In genomic region chr10:83865929-83866328, GRCm38 (mm10) we compare ENCODE assay signal across 10 mouse cellular contexts.
DNase-seq lines count a peak whose midpoint lies in the region; ATAC-seq and TF ChIP-seq lines count a peak whose summit lies in the region.
"Had no signal": no experiment of that assay in that cellular context is flagged by ENCODE, and none has a peak within 500 bp of the region (broad histone marks: within the 10 kb centered on the region; RNA-seq: fewer than 3 reads in every experiment).

No protein-coding gene starts in this region.

- no peak overlapping the region for H3K4me3 ChIP-seq in heart, postnatal 0 days (ENCODE audit: low read depth, low read length)

- H3K9me3 ChIP-seq in heart, postnatal 0 days (replicated peaks; ENCODE audit: control insufficient read depth, low read length), result no peaks in the 10 kb centered on the region

- peak; percentile 64; the same call in 1 of the 2 replicates for ATAC-seq in heart, postnatal 0 days (ENCODE audit: insufficient read depth, low read depth)

- H3K27ac ChIP-seq in heart, postnatal 0 days (ENCODE audit: low read depth), result no peak overlapping the region

- H3K27me3 ChIP-seq in heart, postnatal 0 days (ENCODE audit: control insufficient read depth, insufficient read depth, low read length), result no peaks in the 10 kb centered on the region

- H3K4me1 ChIP-seq in heart, postnatal 0 days (ENCODE audit: control insufficient read depth, insufficient read depth), result peaks cover 3% of the 10 kb centered on the region; the same call in 1 of the 2 replicates

- H3K4me2 ChIP-seq in heart, postnatal 0 days (ENCODE audit: low read depth, low read length), result no peak overlapping the region

- 18% methylated on average over 5 of the region's 5 CpGs for WGBS in heart, postnatal 0 days

- H3K9ac ChIP-seq in heart, postnatal 0 days (replicated peaks; ENCODE audit: low read depth, low read length), result no peak overlapping the region

- TF ChIP-seq CTCF in heart, postnatal 0 days (IDR thresholded peaks at IDR 0.05; ENCODE audit: low read depth), result no peak

- no peaks in the 10 kb centered on the region for H3K36me3 ChIP-seq in heart, postnatal 0 days (replicated peaks; ENCODE audit: control insufficient read depth, insufficient read depth, low read length)
- H3K36me3 ChIP-seq: G1E had no signal

- DNase-seq in layer of hippocampus, adult 11-12 months (ENCODE audit: low spot score), result peak; percentile 8
- no peak for DNase-seq in layer of hippocampus, adult 9-10 months (ENCODE audit: low spot score)
- DNase-seq in heart, adult 8-10 months (ENCODE audit: low spot score), result peak; percentile 36
- DNase-seq in heart, postnatal 0 days (ENCODE audit: low spot score), result no peak
- peak; percentile 42 for DNase-seq in lung, postnatal 14 days
- no peak for DNase-seq in right cerebral cortex, postnatal 4 days
- no peak for DNase-seq in right cerebral cortex, adult 18-20 months
- DNase-seq: adrenal gland, postnatal 36 days; cerebellum, postnatal 36 days had no signal

- no peak for TF ChIP-seq EP300 in heart, postnatal 0 days (IDR thresholded peaks at IDR 0.05; ENCODE audit: low read depth)

Comparison
In these comparisons a context has a peak if more than half of its experiments do, and no peak if none do; other contexts are left out.
1. DNase-seq: peak in layer of hippocampus, adult 11-12 months (single experiment), heart, adult 8-10 months (single experiment) and lung, postnatal 14 days (single experiment); none in layer of hippocampus, adult 9-10 months (single experiment), heart, postnatal 0 days (single experiment), right cerebral cortex, postnatal 4 days (single experiment) and right cerebral cortex, adult 18-20 months (single experiment).